Mouse (Mus musculus) neural tube, embryonic 11.5 days (tissue): Measurements from ENCODE around the gene Rnf227. TPM values are rescaled to one million over a fixed set of nuclear protein-coding genes. Genes with fewer than 3 reads are reported as not detected.

Experiments used
- ATAC-seq: fragments of 200-750 bp; cut with Nextera tagmentation; 2 replicates; pipeline ENCODE4 v1.8.0; 2017; ENCODE audit warnings: moderate number of reproducible peaks, mild to moderate bottlenecking, moderate TSS enrichment, moderate library complexity; ENCODE audit not compliant: insufficient read depth, low FRiP score, low TSS enrichment
- DNase-seq: peaks from one replicate; pipeline ENCODE4 v3.0.0-alpha.2; 2015; ENCODE audit warnings: low spot score
- H3K27ac ChIP-seq: fragments of 300-500 bp; sonication (generic); 2 replicates; pipeline ENCODE4 v1.5.1; 2014; ENCODE audit warnings: low read depth, mild to moderate bottlenecking, low read length
- H3K27me3 ChIP-seq: fragments of 300-500 bp; sonication (generic); 2 replicates; pipeline ENCODE4 v1.6.1; 2014; ENCODE audit warnings: mild to moderate bottlenecking, low read length, mixed read lengths; ENCODE audit not compliant: control insufficient read depth, insufficient read depth
- H3K36me3 ChIP-seq: fragments of 300-500 bp; sonication (generic); 2 replicates; pipeline ENCODE4 v1.6.1; 2014; ENCODE audit warnings: mild to moderate bottlenecking, low read length, moderate library complexity, mixed read lengths; ENCODE audit not compliant: control insufficient read depth, insufficient read depth
- H3K4me1 ChIP-seq: fragments of 300-500 bp; sonication (generic); 2 replicates; pipeline ENCODE4 v1.6.1; 2014; ENCODE audit warnings: low read length, mixed read lengths; ENCODE audit not compliant: control insufficient read depth, insufficient read depth
- H3K4me2 ChIP-seq: fragments of 300-500 bp; sonication (generic); 2 replicates; pipeline ENCODE4 v1.6.1; 2014; ENCODE audit warnings: low read depth, mild to moderate bottlenecking, moderate library complexity
- H3K4me3 ChIP-seq: fragments of 300-500 bp; sonication (generic); 2 replicates; pipeline ENCODE4 v1.5.1; 2014; ENCODE audit warnings: low read depth, low read length
- H3K9ac ChIP-seq: fragments of 300-500 bp; sonication (generic); 2 replicates; pipeline ENCODE4 v1.6.1; 2014; ENCODE audit warnings: mild to moderate bottlenecking, low read length
- H3K9me3 ChIP-seq: fragments of 300-500 bp; sonication (generic); 2 replicates; pipeline ENCODE4 v1.6.1; 2016; ENCODE audit warnings: low read length; ENCODE audit not compliant: control insufficient read depth
- WGBS: fragments of 180-500 bp; shearing (Covaris S2); extraction: QIAGEN DNeasy Blood & Tissue Kit; methylation state at CpG from one replicate; pipeline ENCODE4 v1.1.7; 2014; 5-methylcytosine and 5-hydroxymethylcytosine counted together
- polyA plus RNA-seq: library from polyadenylated mRNA; unstranded; fragments of >200 nt; fragmentation: Nextera tagmentation; extraction: Ambion mirVana; gene quantifications from 2 replicates; pipeline ENCODE4 v1.2.1, GENCODE M21; 2014

Gene Rnf227
- polyA plus RNA-seq, 1 experiment from 2014 or later, result 28.8 TPM

- whole genome bisulfite sequencing, result 26% methylated on average over 6 of the region's 6 CpGs
Observed at GRCm38 (mm10) chr11:69365722-69366121, 25.5 kb downstream of the Rnf227 start.

GRCm38 (mm10) chr11:69366157-69366854 is 26.0 kb downstream of the Rnf227 start:
- 1% methylated on average over 26 of the region's 26 CpGs for WGBS
- peaks cover 39% of the 10 kb centered on the region for H3K4me1 ChIP-seq
- H3K36me3 ChIP-seq, result peaks cover 15% of the 10 kb centered on the region
- DNase-seq (peak; percentile 92), ATAC-seq (peak; percentile 80)
- peak overlapping the region; percentile 55 for H3K9ac ChIP-seq
- peak overlapping the region; percentile 96 for H3K4me3 ChIP-seq
- peak overlapping the region; percentile 100 for H3K27ac ChIP-seq
- peak overlapping the region; percentile 84 for H3K4me2 ChIP-seq
- H3K9me3 ChIP-seq, result no peaks in the 10 kb centered on the region
- H3K27me3 ChIP-seq, result no peaks in the 10 kb centered on the region

More at GRCm38 (mm10) chr11:69365722-69366121, 25.5 kb downstream of the Rnf227 start:
- DNase-seq (no peak), ATAC-seq (no peak)
- Histone ChIP-seq H3K36me3 (peaks cover 17% of the 10 kb centered on the region), H3K4me3 (peak overlapping the region; percentile 96), H3K4me1 (peaks cover 33% of the 10 kb centered on the region), H3K27me3 (no peaks in the 10 kb centered on the region), H3K9me3 (no peaks in the 10 kb centered on the region), H3K9ac (peak overlapping the region; percentile 55), H3K27ac (peak overlapping the region; percentile 100), H3K4me2 (peak overlapping the region; percentile 84)

GRCm38 (mm10) chr11:69366855-69367615 is 26.8 kb downstream of the Rnf227 start:
- H3K4me3 ChIP-seq, result peak overlapping the region; percentile 96
- peaks cover 7% of the 10 kb centered on the region for H3K36me3 ChIP-seq
- ATAC-seq, result no peak
- DNase-seq, result peak; percentile 53
- H3K9ac ChIP-seq, result peak overlapping the region; percentile 99
- peaks cover 47% of the 10 kb centered on the region for H3K4me1 ChIP-seq
- H3K4me2 ChIP-seq, result peak overlapping the region; percentile 84
- 0% methylated on average over 22 of the region's 22 CpGs for WGBS
- no peaks in the 10 kb centered on the region for H3K9me3 ChIP-seq
- no peaks in the 10 kb centered on the region for H3K27me3 ChIP-seq
- H3K27ac ChIP-seq, result peak overlapping the region; percentile 100

- 0 out of 2 replicates have a peak, but pooled peaks have one; percentile 25 for ATAC-seq
- peaks cover 3% of the 10 kb centered on the region; the same call in 1 of the 2 replicates for H3K36me3 ChIP-seq
- 1% methylated on average over 22 of the region's 22 CpGs for WGBS
- peak overlapping the region; percentile 100 for H3K27ac ChIP-seq
- peaks cover 50% of the 10 kb centered on the region for H3K4me1 ChIP-seq
- peak overlapping the region; percentile 84 for H3K4me2 ChIP-seq
- no peaks in the 10 kb centered on the region for H3K9me3 ChIP-seq
- no peak for DNase-seq
- H3K4me3 ChIP-seq, result peak overlapping the region; percentile 96
- peak overlapping the region; percentile 99 for H3K9ac ChIP-seq
- H3K27me3 ChIP-seq, result no peaks in the 10 kb centered on the region
Observed at GRCm38 (mm10) chr11:69367616-69368355, 27.5 kb downstream of the Rnf227 start.

DNA sequence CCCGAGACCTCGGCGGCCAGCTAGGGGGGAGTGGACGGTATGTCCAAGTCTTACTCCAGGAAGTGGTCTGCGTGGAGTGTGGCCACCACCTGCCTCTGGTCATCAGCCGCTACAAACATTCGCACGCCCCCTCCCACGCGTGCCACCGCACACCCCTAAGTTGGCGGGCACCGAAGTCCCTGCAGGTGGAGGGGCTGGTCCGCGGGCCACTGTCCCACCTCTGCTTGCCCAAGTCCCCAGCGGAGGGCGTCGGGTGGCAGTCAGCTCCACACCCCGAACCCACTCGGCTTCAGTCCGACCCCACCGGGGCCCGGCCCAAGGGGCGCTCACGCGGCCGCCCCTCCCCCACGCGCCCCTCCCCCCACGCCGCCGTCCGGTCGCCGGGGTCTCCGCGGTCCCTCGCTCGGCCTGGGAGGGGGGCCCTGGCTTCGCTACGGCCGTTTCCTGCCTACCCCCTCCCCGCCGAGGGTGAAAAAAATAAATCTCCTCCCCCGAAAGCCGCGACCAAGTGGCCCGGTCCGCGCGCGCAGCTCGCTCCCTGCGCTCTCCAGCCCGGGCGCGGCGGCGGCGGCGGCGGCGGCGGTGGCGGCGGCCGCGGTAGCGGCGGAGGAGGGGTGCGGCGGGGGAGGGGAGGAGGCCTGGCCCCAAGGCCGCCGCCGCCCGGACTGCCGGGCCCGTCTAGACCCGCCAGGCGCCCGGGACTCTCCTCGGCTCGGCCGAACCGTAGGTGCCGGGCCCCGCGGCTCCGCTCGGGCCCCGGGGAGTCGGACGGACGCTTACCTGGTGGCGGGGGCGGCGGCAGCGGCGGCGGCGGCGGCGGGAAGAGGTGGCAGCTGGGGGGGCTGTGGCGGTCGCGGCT is 28.3 kb downstream of the Rnf227 start:
- H3K27me3 ChIP-seq, result no peaks in the 10 kb centered on the region
- DNase-seq (peak; percentile 70), ATAC-seq (peak; percentile 39; the same call in 1 of the 2 replicates)
- peak overlapping the region; percentile 84 for H3K4me2 ChIP-seq
- H3K9me3 ChIP-seq, result no peaks in the 10 kb centered on the region
- H3K4me1 ChIP-seq, result peaks cover 50% of the 10 kb centered on the region
- peak overlapping the region; percentile 99 for H3K9ac ChIP-seq
- H3K4me3 ChIP-seq, result peak overlapping the region; percentile 96
- under 1% methylated on average over 57 of the region's 106 CpGs for WGBS
- H3K27ac ChIP-seq, result peak overlapping the region; percentile 100
- H3K36me3 ChIP-seq, result no peaks in the 10 kb centered on the region; the same call in 1 of the 2 replicates

DNA sequence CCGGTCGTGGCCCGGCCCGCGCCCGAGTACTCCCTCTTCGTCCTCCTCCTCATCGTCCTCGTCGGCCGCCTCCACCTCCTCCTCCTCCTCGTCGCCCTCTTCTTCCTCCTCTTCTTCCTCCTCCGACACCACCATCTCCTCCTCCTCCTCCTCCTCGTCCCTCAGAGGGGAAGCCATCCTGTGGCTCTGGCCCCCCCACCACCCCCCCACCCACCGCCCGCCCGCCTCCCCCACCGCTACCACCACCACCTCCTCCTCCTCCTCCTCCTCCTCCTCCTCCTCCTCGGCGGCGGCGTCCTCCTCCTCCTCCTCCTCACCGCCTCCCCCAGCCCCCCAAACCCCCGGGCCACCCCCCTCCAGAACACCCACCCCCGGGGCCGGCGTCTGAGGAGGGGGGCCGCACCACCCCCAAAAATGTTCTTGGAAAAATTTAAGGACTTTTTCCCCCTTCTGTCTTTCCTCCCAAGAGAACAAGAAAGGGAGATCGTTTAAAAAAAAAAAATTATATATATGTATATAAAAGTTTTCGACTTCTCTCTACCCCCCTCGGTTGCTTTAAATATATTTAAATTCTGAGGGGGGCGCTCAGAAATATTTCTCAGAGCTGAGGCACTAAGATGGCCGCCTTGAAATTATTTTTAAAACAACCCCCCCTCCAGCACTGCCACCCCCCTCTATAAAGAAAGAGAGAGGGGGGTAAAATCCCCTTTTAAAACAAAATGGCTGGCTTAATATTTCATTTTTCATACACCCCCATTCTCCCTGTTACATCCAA is 29.1 kb downstream of the Rnf227 start, which contains the start of gene Chd3:
Gene Chd3, minus strand, starts transcription at position 192 of the 775 bp plus-strand sequence.
- peak within 1 kb of the TSS; percentile 96 for H3K4me3 ChIP-seq
- H3K27ac ChIP-seq, result peak within 1 kb of the TSS; percentile 100
- no peaks in the 10 kb centered on the region for H3K9me3 ChIP-seq
- no peak for ATAC-seq
- H3K27me3 ChIP-seq, result no peaks in the 10 kb centered on the region
- WGBS, result 3% methylated on average over 18 of the region's 34 CpGs
- peaks cover 47% of the 10 kb centered on the region for H3K4me1 ChIP-seq
- H3K4me2 ChIP-seq, result peak within 1 kb of the TSS; percentile 84
- H3K36me3 ChIP-seq, result no peaks in the 10 kb centered on the region
- peak; percentile 10 for DNase-seq
- peak within 1 kb of the TSS; percentile 99 for H3K9ac ChIP-seq

DNA sequence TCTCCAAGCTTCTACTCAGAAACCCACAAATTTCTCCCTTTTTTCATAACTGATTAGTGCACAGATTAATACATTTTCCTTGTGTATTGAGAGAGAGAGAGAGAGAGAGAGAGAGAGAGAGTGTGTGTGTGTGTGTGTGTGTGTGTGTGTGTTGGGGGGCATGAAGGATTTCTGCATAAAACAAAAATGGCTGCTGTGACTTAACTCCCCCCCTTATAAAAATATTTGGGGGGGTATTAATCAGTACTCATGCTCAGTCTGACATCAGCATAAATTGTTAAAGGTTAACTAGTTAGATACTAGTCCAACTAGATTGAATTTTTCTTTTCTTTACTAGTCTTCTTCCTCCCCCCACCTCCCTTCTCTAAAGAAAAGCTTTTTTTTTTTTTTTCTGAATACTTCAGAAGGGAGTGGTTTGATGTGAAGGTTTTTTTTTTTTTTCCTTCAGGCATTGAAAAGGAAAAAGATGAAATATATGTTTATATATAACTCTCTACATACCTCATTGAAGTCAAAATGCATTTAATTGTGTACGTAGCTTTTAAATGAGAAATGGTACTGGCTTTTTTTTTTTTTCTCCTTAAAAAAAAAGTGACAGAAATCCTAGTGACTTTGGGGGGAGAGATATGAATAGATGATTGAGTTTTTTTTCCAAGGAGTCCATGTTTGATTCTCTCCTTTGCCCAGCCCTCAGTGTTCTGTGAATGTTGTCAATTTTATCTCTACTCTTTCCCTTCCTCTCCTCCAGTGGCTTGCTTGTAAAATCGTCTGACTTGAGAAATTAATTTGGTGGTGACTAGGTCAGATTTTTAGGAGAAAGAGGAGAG is 29.9 kb downstream of the Rnf227 start:
- DNase-seq, result peak; percentile 7

More for the DNA sequence above, 29.9 kb downstream of the Rnf227 start:
- H3K9ac ChIP-seq, result peak overlapping the region; percentile 99
- no peak for ATAC-seq
- WGBS, result 34% methylated on average over 2 of the region's 2 CpGs
- H3K4me2 ChIP-seq, result peak overlapping the region; percentile 84
- no peaks in the 10 kb centered on the region for H3K36me3 ChIP-seq
- H3K27me3 ChIP-seq, result no peaks in the 10 kb centered on the region
- peak overlapping the region; percentile 96 for H3K4me3 ChIP-seq
- no peaks in the 10 kb centered on the region for H3K9me3 ChIP-seq
- peak overlapping the region; percentile 100 for H3K27ac ChIP-seq
- H3K4me1 ChIP-seq, result peaks cover 39% of the 10 kb centered on the region
